Mouse (Mus musculus): ENCODE results near the gene Pkd1l3. TPM values are rescaled to one million over a fixed set of nuclear protein-coding genes. Genes with fewer than 3 reads are reported as not detected.
A peak's percentile ranks its signal among the peaks of the same experiment; 100 is the strongest.

The Pkd1l3 gene
- polyA plus RNA-seq, 1 experiment from 2014 or later, result 0.25 TPM

- 77% methylated on average over 3 of the region's 3 CpGs for WGBS
- Histone ChIP-seq H3K9ac (no peak overlapping the region), H3K4me2 (no peak overlapping the region), H3K27ac (replicated peaks) (no peak overlapping the region), H3K36me3 (peaks cover 40% of the 10 kb centered on the region), H3K4me3 (no peak overlapping the region), H3K27me3 (replicated peaks) (no peaks in the 10 kb centered on the region), H3K4me1 (no peaks in the 10 kb centered on the region), H3K9me3 (no peaks in the 10 kb centered on the region)
- no peak for ATAC-seq (ENCODE audit: extremely low read depth, insufficient number of reproducible peaks, low FRiP score, low TSS enrichment)
These were observed 22.9 kb upstream of the Pkd1l3 start for GRCm38 (mm10) chr8:109591367-109591766.

DNA sequence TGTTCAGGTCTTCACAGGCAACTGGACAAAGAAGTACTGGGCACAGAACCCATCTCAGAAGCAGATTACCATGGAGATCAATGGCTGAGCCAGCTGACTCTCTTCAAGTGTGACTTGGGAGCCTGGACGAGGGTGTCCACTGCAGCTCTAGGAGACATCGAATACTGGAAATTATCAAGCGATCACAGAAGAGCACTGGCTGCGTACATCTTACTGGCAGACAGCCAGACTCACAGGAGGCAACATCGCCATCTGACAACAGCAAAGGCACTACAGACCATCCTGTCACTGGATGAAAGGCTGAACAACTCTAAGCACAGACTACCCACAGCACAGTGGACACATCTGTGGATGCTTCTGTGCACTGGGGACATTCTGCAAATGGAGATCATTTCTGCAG, 22.2 kb upstream of the Pkd1l3 start:
- no peaks in the 10 kb centered on the region for H3K27me3 ChIP-seq (replicated peaks)
- H3K9ac ChIP-seq, result no peak overlapping the region
- no peaks in the 10 kb centered on the region for H3K4me1 ChIP-seq
- H3K27ac ChIP-seq (replicated peaks), result no peak overlapping the region
- no peaks in the 10 kb centered on the region for H3K9me3 ChIP-seq
- WGBS, result 88% methylated on average over 5 of the region's 5 CpGs
- no peak overlapping the region for H3K4me2 ChIP-seq
- no peak for ATAC-seq (ENCODE audit: extremely low read depth, insufficient number of reproducible peaks, low FRiP score, low TSS enrichment)
- peaks cover 40% of the 10 kb centered on the region for H3K36me3 ChIP-seq
- no peak overlapping the region for H3K4me3 ChIP-seq

GRCm38 (mm10) chr8:109593117-109593788, 21.1 kb upstream of the Pkd1l3 start:
- Histone ChIP-seq H3K9me3 (no peaks in the 10 kb centered on the region), H3K9ac (no peak overlapping the region), H3K4me3 (no peak overlapping the region), H3K36me3 (peaks cover 42% of the 10 kb centered on the region), H3K27me3 (replicated peaks) (no peaks in the 10 kb centered on the region), H3K27ac (replicated peaks) (no peak overlapping the region), H3K4me1 (no peaks in the 10 kb centered on the region), H3K4me2 (no peak overlapping the region)
- ATAC-seq (ENCODE audit: extremely low read depth, insufficient number of reproducible peaks, low FRiP score, low TSS enrichment), result no peak
- 78% methylated on average over 6 of the region's 6 CpGs for WGBS

DNA sequence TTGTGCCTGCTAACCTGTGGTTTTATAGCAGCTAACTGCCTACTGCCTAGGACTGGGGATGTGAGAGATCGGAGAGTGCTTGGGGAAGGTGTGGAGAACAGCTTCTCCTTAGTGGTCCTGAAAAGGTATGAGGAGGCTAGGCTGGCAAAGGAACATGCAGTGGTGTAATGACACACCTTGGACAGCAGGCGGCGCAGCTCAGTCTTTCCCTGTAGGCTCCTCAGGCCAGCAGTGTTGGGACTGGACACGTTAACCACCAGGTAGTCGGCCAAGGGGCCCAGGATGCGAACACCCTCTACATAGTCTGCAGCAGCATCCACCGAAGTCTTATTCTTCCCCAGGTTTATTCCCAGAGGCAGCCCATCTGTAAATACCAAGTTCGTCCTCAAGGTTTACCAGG, 18.5 kb upstream of the Pkd1l3 start:
- 49% methylated on average over 8 of the region's 8 CpGs for WGBS
- no peak for ATAC-seq (ENCODE audit: extremely low read depth, insufficient number of reproducible peaks, low FRiP score, low TSS enrichment)

DNA sequence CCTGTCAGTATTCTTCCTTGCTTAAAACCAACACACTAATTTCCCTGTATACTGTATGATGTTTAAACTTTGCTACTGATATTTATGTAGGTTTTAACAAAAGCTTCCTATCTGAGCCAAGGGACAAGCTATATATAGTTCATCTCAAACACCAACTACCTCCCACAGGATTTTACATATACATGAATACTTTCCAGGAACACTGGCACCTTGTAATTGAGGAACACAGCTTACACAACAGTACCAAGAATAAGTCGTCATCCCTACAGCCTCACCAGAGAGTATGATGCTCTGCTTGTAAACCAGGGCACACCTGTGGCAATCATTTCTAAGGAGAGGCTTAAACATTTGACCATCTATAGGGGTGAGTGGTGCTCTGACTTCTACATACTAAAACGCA, 7.6 kb upstream of the Pkd1l3 start:
- H3K27me3 ChIP-seq (replicated peaks), result peaks cover 7% of the 10 kb centered on the region; the same call in 1 of the 2 replicates
- 70% methylated on average over 2 of the region's 2 CpGs for WGBS
- peaks cover 17% of the 10 kb centered on the region for H3K4me1 ChIP-seq
- no peak overlapping the region for H3K27ac ChIP-seq (replicated peaks)
- H3K4me3 ChIP-seq, result no peak overlapping the region
- ATAC-seq (ENCODE audit: extremely low read depth, insufficient number of reproducible peaks, low FRiP score, low TSS enrichment), result no peak
- no peak overlapping the region for H3K9ac ChIP-seq
- H3K4me2 ChIP-seq, result no peak overlapping the region
- H3K36me3 ChIP-seq, result peaks cover 40% of the 10 kb centered on the region
- no peaks in the 10 kb centered on the region for H3K9me3 ChIP-seq

More for the DNA sequence above, 18.5 kb upstream of the Pkd1l3 start:
- Histone ChIP-seq H3K4me1 (no peaks in the 10 kb centered on the region), H3K27ac (replicated peaks) (no peak overlapping the region), H3K4me3 (no peak overlapping the region), H3K9ac (no peak overlapping the region), H3K27me3 (replicated peaks) (no peaks in the 10 kb centered on the region), H3K36me3 (peaks cover 64% of the 10 kb centered on the region), H3K9me3 (no peaks in the 10 kb centered on the region), H3K4me2 (no peak overlapping the region)

- H3K9me3 ChIP-seq, result no peaks in the 10 kb centered on the region
- WGBS, result 12% methylated on average over 12 of the region's 12 CpGs
- H3K9ac ChIP-seq, result peak overlapping the region; percentile 88
- peak overlapping the region; percentile 76 for H3K4me3 ChIP-seq
- H3K36me3 ChIP-seq, result peaks cover 32% of the 10 kb centered on the region
- peaks cover 17% of the 10 kb centered on the region for H3K4me1 ChIP-seq
- no peak for ATAC-seq (ENCODE audit: extremely low read depth, insufficient number of reproducible peaks, low FRiP score, low TSS enrichment)
- peak overlapping the region; percentile 97 for H3K27ac ChIP-seq (replicated peaks)
- peak overlapping the region; percentile 94 for H3K4me2 ChIP-seq
- peaks cover 7% of the 10 kb centered on the region; the same call in 1 of the 2 replicates for H3K27me3 ChIP-seq (replicated peaks)
These were observed 6.7 kb upstream of the Pkd1l3 start for GRCm38 (mm10) chr8:109607650-109608049.

DNA sequence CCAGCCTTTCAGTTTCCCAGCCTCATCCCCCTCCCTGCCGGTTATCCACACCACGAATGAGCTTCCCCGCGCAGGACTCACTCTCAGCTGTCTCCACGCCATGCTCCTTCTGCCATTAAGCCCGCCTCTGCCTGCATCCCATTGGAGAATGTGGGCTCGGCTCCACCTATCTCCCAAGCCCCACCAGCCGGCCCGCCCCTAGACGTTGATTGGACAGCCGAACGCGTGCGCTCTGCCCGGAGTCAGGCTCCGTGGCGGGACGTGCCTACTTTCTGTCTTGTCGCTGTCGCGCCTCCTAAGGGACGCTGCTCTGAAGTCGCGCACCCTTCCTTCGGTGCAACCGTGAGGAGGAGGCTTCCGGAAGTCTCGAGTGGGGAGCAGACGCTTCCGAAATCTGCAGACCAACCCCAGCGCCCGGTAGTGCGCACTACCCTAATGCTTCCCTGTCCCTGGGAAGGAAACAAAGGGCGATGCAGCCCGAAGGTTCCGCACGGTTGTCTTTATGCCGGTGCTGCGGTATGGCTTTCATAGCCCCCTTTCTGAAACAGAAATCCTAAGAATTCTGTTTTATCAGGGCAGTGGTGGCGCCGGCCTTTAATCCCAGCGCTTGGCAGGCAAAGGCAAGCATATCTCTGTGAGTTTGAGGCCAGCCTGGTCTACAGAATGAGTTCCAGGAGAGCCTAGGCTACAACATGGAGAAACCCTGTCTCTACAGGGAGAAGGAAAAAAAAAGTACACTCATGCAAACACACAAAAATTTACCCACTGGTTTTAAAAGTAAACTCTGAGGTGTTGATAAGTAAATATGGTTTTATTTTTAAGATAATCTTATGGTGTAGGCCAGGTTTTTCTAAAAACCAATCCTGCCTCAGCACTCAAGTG, 5.8 kb upstream of the Pkd1l3 start, which contains the start of gene Dhodh:
TSS of gene Dhodh (minus strand) at position 403 of the 882 bp plus-strand sequence.
- under 1% methylated on average over 42 of the region's 42 CpGs for WGBS
- peak within 1 kb of the TSS; percentile 94 for H3K4me2 ChIP-seq
- ATAC-seq (ENCODE audit: extremely low read depth, insufficient number of reproducible peaks, low FRiP score, low TSS enrichment), result peak; percentile 97

GRCm38 (mm10) chr8:109609153-109609502, 5.2 kb upstream of the Pkd1l3 start:
- no peak for ATAC-seq (ENCODE audit: extremely low read depth, insufficient number of reproducible peaks, low FRiP score, low TSS enrichment)
- Histone ChIP-seq H3K9me3 (no peaks in the 10 kb centered on the region), H3K36me3 (peaks cover 17% of the 10 kb centered on the region), H3K4me3 (peak overlapping the region; percentile 76), H3K27ac (replicated peaks) (peak overlapping the region; percentile 97), H3K4me1 (peaks cover 17% of the 10 kb centered on the region), H3K27me3 (replicated peaks) (peaks cover 7% of the 10 kb centered on the region; the same call in 1 of the 2 replicates), H3K9ac (peak overlapping the region; percentile 88), H3K4me2 (peak overlapping the region; percentile 94)
- WGBS, result 11% methylated on average over 5 of the region's 5 CpGs

More for the DNA sequence above, 5.8 kb upstream of the Pkd1l3 start, which contains the start of gene Dhodh:
- Histone ChIP-seq H3K36me3 (peaks cover 23% of the 10 kb centered on the region), H3K4me1 (peaks cover 17% of the 10 kb centered on the region), H3K4me3 (peak within 1 kb of the TSS; percentile 76), H3K27ac (replicated peaks) (peak within 1 kb of the TSS; percentile 97), H3K9me3 (no peaks in the 10 kb centered on the region), H3K9ac (peak within 1 kb of the TSS; percentile 88), H3K27me3 (replicated peaks) (peaks cover 7% of the 10 kb centered on the region; the same call in 1 of the 2 replicates)

DNA sequence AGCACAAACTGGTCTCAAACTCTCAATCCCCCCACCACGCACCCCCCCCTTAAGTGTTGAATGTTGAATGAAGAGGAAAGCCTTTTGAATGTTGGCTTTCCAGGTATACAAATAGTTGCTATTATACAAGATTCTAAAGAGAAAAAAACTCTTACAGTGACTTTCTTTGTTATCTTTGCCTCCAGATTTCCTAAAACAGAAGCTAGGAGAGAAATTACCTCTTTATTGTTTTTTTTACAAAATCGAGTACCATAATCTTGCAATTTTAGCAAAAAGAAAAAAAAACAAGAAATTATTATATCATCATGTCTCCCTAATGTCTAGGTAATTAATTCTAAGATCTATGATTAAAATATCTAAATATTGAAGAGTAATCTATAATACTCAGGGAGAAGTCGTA, 1.3 kb downstream of the Pkd1l3 start:
- 0 out of 2 replicates have a peak, but pooled peaks cover 4% of the 10 kb centered on the region for H3K4me1 ChIP-seq
- H3K27ac ChIP-seq (replicated peaks), result no peak overlapping the region
- no peaks in the 10 kb centered on the region for H3K36me3 ChIP-seq
- no peak overlapping the region for H3K4me2 ChIP-seq
- no peak overlapping the region for H3K4me3 ChIP-seq
- no peak overlapping the region for H3K9ac ChIP-seq
- no peak for ATAC-seq (ENCODE audit: extremely low read depth, insufficient number of reproducible peaks, low FRiP score, low TSS enrichment)
- H3K9me3 ChIP-seq, result no peaks in the 10 kb centered on the region
- WGBS, result 69% methylated on average over 3 of the region's 3 CpGs
- H3K27me3 ChIP-seq (replicated peaks), result peaks cover 7% of the 10 kb centered on the region; the same call in 1 of the 2 replicates

GRCm38 (mm10) chr8:109628638-109629037, 14.3 kb downstream of the Pkd1l3 start:
- Histone ChIP-seq H3K9me3 (peaks cover 11% of the 10 kb centered on the region; the same call in 1 of the 2 replicates), H3K4me3 (no peak overlapping the region), H3K36me3 (no peaks in the 10 kb centered on the region), H3K9ac (no peak overlapping the region), H3K27me3 (replicated peaks) (0 out of 2 replicates have a peak, but pooled peaks cover 3% of the 10 kb centered on the region), H3K27ac (replicated peaks) (no peak overlapping the region), H3K4me2 (no peak overlapping the region), H3K4me1 (no peaks in the 10 kb centered on the region)
- ATAC-seq (ENCODE audit: extremely low read depth, insufficient number of reproducible peaks, low FRiP score, low TSS enrichment), result no peak
- WGBS, result 56% methylated on average over 6 of the region's 6 CpGs

DNA sequence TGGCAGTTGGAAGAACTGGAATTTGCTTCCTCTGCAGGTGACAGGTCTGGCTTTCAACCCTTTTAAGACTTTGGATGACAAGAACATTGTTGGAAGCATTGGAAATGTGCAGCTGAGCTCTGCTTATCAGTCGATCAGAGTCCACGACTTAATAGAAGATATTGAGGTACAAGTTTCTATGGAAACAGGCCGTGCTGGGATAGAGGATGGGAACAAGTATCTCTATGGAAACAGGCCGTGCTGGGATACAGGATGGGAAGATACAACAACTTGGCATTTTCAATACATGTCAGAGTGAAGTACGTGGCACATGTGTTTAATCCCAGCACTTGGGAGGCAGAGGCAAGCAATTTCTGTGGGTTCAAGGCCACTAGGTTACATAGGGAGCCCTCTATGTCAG, 18.2 kb downstream of the Pkd1l3 start:
- no peak overlapping the region for H3K27ac ChIP-seq (replicated peaks)
- H3K9ac ChIP-seq, result no peak overlapping the region
- 76% methylated on average over 5 of the region's 5 CpGs for WGBS
- H3K4me3 ChIP-seq, result no peak overlapping the region
- H3K9me3 ChIP-seq, result no peaks in the 10 kb centered on the region
- H3K36me3 ChIP-seq, result no peaks in the 10 kb centered on the region
- H3K27me3 ChIP-seq (replicated peaks), result 0 out of 2 replicates have a peak, but pooled peaks cover 3% of the 10 kb centered on the region
- no peaks in the 10 kb centered on the region for H3K4me1 ChIP-seq
- H3K4me2 ChIP-seq, result no peak overlapping the region
- no peak for ATAC-seq (ENCODE audit: extremely low read depth, insufficient number of reproducible peaks, low FRiP score, low TSS enrichment)
